Mouse (Mus musculus) frontal cortex, postnatal 14 days (tissue): ENCODE results near the gene Ddx23.

Experiments used
- DNase-seq, 2 experiments: peaks; one replicate each; pipeline ENCODE4 v3.0.0; 2022; ENCODE audit warnings: low spot score in 2 of 2

Ddx23 gene

GRCm38 (mm10) chr15:98674994-98675545 is 12.4 kb upstream of the Ddx23 start:
- no peak for DNase-seq

- DNase-seq: peak in 1 of 2 experiments; percentile 40
Observed at GRCm38 (mm10) chr15:98674284-98674993, 11.7 kb upstream of the Ddx23 start.

DNA sequence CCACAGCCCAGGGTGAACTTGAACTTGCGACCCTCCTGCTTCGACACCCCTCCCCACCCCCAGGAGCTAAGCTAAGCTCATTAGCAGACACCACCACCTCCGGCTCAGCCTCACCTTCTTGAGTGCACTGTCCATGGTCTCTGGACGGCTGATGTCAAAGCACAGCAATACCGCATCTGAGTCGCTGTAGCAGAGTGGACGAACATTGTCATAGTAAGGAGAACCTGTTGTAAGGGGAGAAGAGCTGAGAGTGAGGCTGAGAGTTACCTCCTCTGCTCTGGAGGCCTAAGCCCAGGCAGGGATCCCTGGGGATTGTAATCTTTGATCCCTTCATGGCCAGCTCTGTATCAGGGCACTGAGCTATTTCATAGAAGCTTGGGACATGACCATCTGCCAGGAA is 11.0 kb upstream of the Ddx23 start:
- DNase-seq: no peak

DNA sequence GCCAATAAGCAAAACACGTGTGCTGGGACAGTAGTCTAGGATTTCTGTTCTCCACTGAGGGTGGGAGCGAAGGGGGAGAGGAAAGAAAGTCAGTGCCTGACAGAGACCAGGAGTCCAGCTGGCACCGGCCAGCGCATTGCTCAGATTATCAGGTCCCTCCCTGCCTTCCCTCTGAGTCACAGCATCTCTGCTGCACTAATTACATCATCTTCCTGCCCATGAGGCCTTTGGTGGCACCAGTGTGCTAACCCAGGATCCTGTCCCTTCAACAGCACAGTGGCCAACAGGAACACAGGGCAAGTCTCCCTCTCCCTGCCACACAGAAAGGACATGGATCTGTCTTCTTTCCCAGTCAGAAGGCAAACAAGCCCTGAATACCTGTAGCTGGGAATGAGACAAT is 9.9 kb upstream of the Ddx23 start:
- DNase-seq: no peak

- DNase-seq: no peak
Observed at GRCm38 (mm10) chr15:98664042-98664907, 1.6 kb upstream of the Ddx23 start.

DNA sequence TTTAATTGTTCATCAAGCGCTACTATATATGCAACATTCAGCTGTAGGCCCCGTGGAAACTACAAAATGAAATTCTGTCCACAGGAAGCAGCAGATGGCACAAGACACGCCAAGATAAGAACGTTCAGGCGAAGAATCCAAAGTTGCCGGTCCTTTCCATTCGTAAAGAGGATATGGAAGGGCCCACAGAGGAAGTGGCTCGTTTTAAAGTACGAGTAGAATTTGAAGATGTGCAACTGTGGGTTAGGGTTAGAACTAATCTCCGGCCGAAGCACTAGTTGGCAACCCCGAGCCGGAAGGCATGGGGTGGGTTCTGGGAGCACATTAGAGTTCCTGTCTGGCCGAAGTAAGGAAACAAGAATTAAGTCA is 512 bp downstream of the Ddx23 start:
- no peak for DNase-seq

GRCm38 (mm10) chr15:98656982-98657751 is 5.5 kb downstream of the Ddx23 start:
- no peak for DNase-seq

DNA sequence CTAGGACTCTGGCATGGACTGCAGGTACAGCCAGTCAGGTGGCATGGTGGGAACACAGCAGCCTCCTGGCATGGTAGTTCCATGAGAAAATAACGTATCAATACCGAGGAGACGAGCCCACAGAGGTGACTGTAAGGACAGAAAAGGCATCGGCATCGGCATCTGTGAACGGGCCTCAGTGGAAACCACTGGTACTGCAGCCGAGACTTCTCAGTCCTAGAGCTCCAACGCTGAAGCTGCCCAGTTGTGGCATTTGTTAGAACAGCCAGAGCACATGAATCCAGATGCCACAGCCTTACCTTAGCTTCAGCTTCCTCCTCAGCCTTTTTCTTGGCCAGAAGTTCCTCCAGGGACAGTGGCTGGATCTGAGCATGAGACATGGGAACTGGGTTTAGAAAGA is 10.5 kb downstream of the Ddx23 start:
- DNase-seq: no peak

DNA sequence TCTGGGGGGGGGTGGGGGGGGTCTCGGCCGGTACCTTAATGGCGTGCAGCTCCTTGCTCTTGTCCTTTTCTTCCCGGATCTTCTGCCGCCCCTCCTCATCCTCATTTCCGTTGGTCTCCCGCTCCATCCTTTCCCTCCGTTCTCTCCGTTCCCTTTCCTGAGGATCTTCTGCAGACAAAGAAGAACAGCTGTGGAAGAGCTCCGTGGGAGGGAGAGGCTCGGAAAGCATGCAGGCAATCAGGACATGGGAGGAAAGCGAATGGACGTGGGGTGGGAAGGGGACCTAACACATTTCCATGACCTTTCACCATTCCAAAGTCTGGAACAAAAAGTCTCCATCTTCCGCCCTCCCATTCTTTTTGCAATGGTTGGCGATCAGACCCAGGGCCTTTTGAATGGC is 11.3 kb downstream of the Ddx23 start:
- DNase-seq: no peak

- no peak for DNase-seq
Observed at GRCm38 (mm10) chr15:98648071-98648470, 14.6 kb downstream of the Ddx23 start.

DNA sequence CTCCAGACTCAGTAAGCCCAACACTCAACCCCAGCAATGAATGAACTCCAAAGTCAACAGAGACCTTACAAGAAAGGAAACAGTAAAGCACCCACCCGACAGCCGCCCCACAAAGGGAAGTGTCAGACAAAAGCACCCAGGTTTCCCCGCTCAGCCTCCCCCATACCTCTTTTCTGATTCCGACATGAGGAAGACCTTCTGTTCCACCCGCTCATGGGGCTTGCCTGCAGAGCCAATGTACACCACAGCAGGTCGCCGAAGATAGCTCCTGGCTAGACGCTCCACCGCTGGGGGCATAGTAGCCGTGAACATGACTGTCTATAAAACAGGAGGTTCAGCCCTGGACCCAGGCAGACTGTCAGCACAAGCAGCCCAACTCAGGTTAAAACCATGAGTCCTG is 15.4 kb downstream of the Ddx23 start:
- no peak for DNase-seq

- DNase-seq: no peak
Observed at GRCm38 (mm10) chr15:98646737-98647136, 16.0 kb downstream of the Ddx23 start.

DNA sequence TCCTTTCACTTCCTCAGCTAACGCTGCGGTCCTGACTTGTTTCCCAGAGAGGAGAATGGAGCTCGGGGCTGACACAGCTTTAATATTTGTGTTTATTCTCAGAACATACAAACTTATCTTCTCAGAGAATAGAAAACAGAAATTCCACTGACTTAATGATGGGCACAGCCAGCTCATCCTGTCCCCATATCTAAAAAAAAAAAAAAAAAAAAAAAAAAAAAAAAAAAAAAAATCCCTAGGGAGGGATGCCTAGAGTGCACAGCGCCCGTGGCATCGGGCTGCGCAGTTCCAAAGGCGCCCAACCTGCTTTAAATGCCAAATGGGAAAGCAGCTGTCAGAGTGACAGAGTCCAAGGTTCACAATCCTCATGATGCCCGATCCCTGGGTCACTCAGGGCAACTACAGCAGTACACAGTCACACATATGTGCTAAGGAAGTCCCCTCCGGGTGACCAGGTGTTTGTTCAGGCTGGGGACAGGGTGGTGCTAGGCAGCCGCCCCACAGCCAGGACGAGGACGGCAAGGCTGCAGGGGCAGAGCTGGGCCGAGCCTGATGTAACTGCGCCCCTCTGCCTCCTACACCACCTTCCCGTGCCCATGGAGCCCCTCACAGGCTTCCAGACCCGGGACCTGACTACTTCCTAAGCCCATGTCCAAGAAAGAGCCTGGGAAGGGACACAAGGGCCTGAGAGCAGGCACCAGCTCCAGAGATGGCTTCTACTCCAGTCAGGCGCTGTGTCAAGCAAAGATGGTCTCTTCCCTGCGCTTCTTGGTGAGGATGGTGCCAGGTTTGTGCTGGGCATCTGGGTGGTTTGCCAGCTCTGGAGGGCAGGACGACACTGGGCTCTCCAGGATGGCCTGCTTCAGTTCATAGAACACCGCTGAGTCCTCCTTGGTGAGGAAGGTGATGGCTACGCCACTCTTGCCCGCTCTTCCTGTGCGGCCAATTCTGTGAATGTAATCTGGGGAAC is 17.4 kb downstream of the Ddx23 start:
- DNase-seq: no peak

- no peak for DNase-seq
Observed at GRCm38 (mm10) chr15:98644406-98644805, 18.3 kb downstream of the Ddx23 start.

- DNase-seq: no peak
Observed at GRCm38 (mm10) chr15:98640157-98640556, 22.5 kb downstream of the Ddx23 start.

GRCm38 (mm10) chr15:98637155-98637554 is 25.5 kb downstream of the Ddx23 start:
- DNase-seq: no peak

DNA sequence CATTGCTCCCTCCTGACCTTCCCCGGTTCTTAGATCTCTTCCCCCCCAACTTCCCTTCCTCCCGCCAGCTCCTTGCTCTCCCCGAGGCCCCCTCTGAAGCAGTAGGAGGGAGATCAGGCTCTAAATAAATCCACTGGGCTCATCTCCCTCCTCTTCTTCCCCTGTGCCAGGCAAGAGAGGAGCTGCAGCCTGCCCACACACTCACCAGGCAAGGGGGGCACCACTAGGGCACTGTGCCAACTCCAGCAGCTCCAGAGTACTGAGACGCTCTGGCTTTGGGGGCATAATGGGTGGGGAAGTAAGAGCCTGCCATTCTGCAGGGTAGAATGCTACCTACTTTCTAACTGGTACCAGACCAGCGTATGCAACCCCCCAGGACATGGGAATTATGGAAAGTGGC is 26.2 kb downstream of the Ddx23 start:
- DNase-seq: peak in 1 of 2 experiments; percentile 66

- no peak for DNase-seq
Observed at GRCm38 (mm10) chr15:98635291-98635841, 27.3 kb downstream of the Ddx23 start.

DNA sequence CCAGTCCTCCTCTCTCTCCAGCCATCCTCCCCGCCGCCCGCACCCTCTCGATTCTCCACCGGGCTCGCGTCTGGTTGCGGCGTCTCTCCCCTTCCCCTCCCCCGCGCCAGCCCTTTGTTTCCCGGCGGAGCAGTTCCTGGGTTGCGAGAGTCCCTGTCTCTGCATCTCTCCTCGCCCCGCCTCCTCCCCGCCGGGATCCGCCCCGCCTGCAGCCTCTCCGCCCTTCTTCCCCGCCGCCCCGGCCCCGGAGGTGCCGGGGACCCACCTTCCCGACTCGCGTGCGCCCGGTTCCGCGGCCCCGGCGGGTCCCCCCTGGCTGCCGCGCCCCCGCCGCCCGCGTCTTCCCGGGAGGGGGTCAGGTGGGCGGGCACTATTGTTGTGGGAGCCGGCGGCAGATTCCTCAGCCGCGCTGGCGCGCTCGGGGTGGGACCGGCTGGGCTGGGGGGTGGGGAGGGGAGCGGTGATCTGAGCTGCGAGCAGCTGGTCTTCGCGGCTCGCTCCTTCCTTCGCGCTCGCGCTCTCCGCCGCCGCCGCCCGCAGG is 28.1 kb downstream of the Ddx23 start:
- DNase-seq: peak; percentile 74 to 76

- DNase-seq: no peak
Observed at GRCm38 (mm10) chr15:98633822-98634470, 28.7 kb downstream of the Ddx23 start.
